Mouse (Mus musculus) frontal cortex, postnatal 25 days (tissue): ENCODE data around the gene Mindy3.

Experiments used
- DNase-seq, 2 experiments: peaks; one replicate each; pipeline ENCODE4 v3.0.0; 2022; ENCODE audit warnings: low spot score in 2 of 2

Gene Mindy3

GRCm38 (mm10) chr2:12301431-12302170, 117.7 kb downstream of the Mindy3 start, which contains the start of gene Itga8:
Itga8 (minus strand) TSS chr2:12301922.
- DNase-seq: peak; percentile 73 to 78

- DNase-seq: no peak
Observed at GRCm38 (mm10) chr2:12300449-12301228, 118.6 kb downstream of the Mindy3 start.

GRCm38 (mm10) chr2:12297287-12297686, 122.0 kb downstream of the Mindy3 start:
- DNase-seq: no peak
